Comparison of ENCODE assay signal across 1 mouse cellular context in the genomic region with DNA sequence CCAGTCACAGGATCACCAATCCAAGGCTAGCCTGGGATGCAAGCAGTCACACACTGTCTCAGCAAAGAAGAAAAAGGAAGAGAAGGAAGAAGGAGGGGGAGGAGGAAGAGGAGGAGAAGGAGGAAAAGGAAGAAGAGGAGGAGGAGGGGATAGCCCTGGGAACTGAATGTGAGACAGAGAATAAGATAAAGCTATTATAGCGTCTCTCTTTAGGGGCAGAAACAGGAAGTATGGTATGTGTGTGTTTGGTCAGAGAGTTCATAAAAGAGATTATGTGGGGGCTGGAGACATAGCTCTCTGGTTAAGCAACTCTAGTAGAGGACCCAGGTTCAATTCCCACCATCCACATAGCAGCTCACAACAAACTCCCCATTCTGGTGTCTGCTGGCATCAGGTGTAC.
TF ChIP-seq lines count a peak whose summit lies in the region.

No protein-coding gene starts in this region.

TF ChIP-seq in MEL, 35 proteins besides CTCF, POLR2A, EP300 and RAD21:
- no peak for TF ChIP-seq TAL1 (IDR thresholded peaks at IDR 0.05; ENCODE audit: low read length)
- no peak for TF ChIP-seq NELFE (IDR thresholded peaks at IDR 0.05; ENCODE audit: low read depth, low read length)
- no peak for TF ChIP-seq UBTF (IDR thresholded peaks at IDR 0.05; ENCODE audit: borderline replicate concordance, insufficient read depth, low read depth, low read length)
- TF ChIP-seq HCFC1 (IDR thresholded peaks at IDR 0.05; ENCODE audit: low read depth, low read length) = 0 out of 2 replicates have a peak, but pooled peaks have one; percentile 36
- peak; percentile 65 for TF ChIP-seq ELF1 (IDR thresholded peaks at IDR 0.05; ENCODE audit: low read depth, low read length)
- TF ChIP-seq GATA1 (IDR thresholded peaks at IDR 0.05; ENCODE audit: low read depth, low read length) = peak; percentile 41
- TF ChIP-seq RCOR1 (IDR thresholded peaks at IDR 0.05; ENCODE audit: low read depth, low read length) = 0 out of 2 replicates have a peak, but pooled peaks have one; percentile 17
